Mouse (Mus musculus) adrenal gland, adult 18-20 months (tissue): ENCODE measurements around the gene Vcan. TPM values are rescaled to one million over a fixed set of nuclear protein-coding genes. Genes with fewer than 3 reads are reported as not detected.
"Not testable (repeated sequence)": the region's sequence is repeated elsewhere in the genome, so short reads cannot be mapped to it uniquely, and the experiment has no call there.

Source experiments
- DNase-seq, 2 experiments: peaks; one replicate each; pipeline ENCODE4 v3.0.0; 2021 to 2022; ENCODE audit warnings: low spot score in 2 of 2
- long read RNA-seq, 2 experiments: library from polyadenylated mRNA; stranded (forward); transcript quantifications; one replicate each; pipeline ENCODE4 v2.0.0; 2021
- total RNA-seq, 2 experiments: library from RNA; stranded (reverse); gene quantifications; 1 replicate in 1 of 2; 2 replicates in 1 of 2; pipeline ENCODE4 v1.2.3; 2021

The Vcan gene
- total RNA-seq: 1 to 10 TPM; 1.7 to 4.7 TPM
- long read RNA-seq, experiment 1: 0 reads
- long read RNA-seq, experiment 2: 0 reads

DNA sequence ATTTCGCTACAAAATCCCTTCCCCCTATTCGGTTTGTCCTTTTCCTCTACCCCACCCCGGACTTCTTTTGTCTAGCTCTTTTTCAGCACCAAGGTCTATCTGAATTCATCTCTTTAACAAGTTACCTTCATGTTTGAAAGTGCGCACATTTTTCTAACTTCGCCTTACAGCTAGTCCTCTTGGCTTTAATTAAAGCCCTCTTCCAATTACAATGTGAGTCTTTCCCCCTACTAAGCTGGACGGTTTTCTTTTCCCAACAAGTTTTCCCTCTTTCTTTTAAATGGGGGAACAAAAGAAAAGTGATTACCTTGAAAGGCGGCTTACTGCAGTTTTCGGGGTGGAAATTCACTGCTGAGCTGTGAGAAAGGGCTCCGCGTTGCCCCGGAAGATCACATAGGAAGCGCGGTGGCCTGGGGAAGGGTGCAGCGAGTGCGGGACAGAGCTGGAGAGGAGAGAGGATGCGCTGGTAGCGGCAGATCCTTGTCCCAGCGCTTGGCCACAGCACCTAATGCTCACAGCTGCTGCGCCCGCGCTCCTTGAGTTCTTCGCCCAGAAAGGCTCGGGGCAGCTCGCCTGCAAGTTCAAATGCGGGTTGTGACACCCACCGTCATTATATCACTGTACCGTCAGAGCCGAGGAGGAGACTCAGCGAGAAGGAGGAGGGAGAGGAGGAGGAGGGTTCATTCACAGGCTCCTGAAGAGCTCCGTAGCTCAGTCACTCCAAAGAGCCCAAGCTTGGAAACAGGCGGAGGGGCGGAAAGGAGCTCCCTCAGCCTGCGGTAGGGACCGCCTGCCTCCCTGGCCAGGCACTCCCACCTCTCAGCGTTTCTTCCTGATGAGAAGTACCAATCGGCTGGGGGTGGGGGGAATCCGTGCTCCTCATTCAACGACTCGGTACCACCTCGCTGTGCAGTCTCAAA, at the start of gene Vcan:
Vcan (minus strand) TSS at position 744 of the 920 bp plus-strand sequence.
- DNase-seq: peak; percentile 6 to 28

DNA sequence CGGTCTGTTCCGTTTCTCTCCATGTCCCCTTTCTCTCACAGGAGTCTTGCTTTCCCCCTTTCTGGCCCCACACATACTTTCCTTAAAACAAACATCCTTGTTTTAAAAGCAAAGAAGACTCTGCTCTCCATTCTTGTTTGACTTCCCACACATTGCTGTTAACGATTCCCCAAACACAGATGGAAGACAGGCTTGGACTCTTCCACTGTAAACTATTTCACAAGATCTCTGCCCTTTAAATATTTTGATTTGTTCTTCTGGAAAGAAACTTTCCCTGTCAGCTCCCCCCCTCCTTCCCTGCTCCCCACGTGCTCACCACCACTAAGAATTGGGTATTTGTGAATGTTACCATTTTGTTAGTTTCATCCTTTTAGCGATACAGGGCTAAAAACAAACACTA, 49.2 kb upstream of the Vcan start:
- DNase-seq: no peak

DNA sequence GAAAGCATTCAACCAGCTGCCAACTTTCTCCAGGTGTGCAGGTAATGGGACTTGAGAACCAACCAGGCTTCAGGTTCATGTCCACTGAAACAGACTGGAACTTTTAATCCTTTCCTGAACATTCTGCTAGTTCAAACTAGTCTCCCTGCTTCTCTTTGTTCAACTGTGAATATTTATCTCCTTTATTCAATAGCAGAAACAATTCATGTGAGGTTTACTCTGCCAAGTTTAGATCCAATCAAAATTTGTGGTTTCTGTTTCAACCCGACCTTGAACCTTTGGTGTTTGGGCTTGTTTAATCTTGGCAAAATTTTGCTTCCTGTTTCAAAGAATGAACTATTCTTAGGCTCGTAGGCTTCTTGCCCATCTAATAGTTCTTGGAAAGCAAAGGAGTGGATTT, 40.6 kb upstream of the Vcan start:
- DNase-seq: no peak

DNA sequence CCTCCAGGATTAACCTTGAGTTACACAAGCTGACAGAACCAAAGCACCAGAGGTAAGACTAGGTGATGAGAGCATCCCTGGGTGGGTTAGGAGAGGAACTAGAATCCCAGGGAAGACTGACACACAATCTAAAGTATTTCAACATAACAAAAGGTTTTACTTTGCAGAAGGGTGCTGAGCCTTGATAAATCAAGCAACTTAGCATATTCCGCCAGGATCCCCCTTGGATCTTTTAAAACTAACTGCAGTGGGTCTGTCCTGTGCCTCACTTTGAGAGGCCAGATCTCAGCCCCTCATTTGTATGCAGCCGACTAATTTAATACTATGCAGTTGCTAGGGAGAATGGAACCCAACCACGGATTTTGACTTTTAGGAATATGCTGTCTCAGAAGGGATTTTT, 38.0 kb upstream of the Vcan start:
- DNase-seq: no peak

DNA sequence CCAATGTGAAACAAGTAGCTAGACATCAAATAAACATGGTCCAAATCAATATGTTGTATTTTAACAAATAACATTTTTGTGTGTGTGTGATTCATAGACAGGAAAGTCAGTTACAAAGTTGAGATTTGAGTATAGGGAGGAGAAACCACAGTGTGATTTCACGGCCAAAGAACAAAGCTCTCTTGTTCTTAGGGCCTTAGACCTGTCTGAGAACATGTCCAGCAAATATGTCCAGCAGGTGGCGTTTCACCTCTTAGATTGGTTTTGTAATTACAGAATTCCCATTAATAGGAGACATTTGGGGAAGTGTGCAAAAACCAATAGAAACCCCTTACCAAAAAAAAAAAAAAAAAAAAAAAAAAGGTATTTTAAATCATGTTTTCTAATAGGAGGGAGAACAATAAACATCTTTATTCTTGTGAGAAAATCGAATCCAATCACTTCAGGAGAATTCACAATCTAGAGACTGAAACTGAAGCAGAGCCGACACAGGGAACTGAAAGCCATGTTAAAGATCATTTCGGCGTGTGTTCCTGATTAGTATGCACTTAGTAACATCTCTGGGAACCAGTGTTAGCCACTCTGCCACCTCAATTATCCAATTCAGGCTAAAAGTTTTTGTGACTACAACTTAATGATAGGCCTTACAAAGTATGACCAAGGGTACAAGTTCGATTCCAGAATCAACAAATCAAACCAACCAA, 37.1 kb upstream of the Vcan start:
- peak; percentile 45 to 52 for DNase-seq

DNA sequence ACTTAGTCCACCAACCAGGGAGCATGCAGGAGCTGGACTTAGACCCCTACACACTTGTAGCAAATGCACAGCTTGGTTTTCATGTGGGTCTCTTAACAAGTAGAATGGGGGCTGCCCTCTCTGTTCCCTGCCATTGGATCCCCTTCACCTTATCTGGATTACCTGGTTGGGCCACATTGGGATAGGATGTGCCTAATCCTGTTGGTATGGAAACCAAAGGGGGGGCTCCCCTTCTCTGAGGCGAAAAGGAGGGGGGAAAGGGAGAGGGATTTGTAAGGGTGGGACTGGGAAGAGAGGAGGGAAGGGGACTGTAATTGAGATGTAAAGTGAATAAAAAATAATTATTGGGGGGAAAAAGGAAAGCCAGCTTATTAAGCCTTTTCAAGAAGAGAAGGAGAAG, 35.5 kb upstream of the Vcan start:
- DNase-seq: no peak

DNA sequence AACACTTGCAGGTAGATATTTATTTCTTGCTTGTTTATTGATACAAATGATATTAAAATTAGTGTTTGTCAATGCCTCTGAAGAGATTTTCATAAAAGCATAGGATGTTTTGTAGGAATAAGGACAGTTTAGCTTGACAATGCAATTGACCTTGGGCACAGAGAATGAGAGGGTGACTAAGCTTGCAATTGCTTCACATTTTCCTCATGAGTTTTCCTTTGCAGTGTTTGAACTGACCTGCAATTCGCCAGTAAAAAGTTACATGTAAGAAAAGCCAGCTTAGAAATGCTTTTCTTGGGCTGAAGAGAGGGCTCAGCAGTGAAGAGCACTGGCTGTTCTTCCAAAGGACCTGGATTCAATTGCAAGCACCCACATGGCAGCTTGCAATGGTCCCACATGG, 34.8 kb upstream of the Vcan start:
- no peak for DNase-seq

DNA sequence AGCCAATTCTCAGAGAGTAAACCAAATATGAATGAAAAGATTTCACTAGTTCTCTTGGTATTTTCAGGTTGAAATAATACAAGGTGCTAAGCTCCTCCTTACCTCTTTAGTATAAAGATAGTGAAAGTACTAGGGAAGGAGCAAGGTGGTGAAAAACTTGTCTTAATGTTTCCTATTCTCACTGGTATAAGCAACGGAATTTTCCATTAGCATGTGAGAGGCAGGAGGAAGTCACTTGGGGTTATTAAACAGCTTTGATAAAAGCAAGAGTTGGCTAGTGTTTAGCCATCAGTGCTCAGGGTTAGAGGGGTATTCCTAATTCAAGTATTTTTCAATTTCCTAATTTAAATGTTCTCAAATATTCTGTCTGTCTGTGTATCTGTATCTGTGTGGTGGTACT, 24.2 kb upstream of the Vcan start:
- no peak for DNase-seq

DNA sequence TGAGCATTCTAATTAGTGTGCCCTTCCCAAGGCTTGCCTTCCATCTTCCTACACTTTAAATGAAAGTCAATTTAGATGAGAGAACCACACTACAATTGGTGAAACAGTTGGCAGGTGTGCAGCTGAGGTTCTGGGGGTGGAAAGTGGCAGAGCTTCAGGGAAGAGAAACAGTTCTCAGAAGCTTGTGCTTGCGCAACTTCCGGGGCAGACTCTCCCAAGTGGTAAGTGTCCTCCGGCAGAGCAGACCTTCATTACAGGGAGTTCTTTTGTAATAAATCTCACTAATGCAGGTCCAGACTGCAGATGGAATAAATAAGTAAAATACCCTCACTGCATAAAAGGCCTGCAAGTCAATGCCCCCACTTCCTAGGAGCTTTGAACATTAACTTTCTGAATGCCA, 23.7 kb upstream of the Vcan start:
- DNase-seq: no peak

DNA sequence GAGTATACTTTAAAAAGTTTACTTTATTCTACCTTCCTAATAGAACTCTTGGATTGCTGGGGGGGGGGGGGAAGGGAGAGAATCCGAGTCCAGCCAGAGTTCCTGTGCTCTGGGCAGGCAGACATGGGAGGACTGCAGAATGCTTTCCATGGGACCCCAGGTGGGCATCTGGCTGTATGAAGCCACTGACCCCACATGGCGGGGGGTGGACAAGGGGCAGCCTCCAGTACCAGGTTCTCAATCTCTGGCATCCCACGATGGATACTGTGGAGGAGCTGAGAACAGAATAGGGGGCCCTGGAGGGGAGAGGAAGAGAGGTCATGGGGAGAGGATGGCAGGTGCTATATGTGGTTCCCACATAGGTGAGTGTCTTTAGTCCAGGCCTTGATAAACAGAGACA, 20.0 kb upstream of the Vcan start:
- DNase-seq: no peak

DNA sequence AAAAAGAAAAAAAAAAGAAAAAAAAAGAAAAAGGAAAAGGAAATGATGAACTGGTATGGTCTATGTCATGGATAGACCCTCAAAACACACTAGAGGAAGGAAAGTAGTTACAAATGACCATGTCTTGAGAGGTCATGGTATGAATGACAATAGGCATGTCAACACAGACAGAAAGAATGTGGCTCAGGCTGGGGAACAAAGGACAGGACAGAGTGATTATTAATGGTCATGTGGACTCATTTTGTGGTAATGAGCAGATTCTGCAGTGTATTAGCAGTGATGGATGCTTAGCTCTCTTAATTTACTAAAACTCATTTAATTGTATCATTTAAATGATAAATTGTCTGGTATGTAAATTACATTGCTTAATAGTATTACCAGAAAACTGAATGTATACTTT, 14.0 kb upstream of the Vcan start:
- no peak for DNase-seq

DNA sequence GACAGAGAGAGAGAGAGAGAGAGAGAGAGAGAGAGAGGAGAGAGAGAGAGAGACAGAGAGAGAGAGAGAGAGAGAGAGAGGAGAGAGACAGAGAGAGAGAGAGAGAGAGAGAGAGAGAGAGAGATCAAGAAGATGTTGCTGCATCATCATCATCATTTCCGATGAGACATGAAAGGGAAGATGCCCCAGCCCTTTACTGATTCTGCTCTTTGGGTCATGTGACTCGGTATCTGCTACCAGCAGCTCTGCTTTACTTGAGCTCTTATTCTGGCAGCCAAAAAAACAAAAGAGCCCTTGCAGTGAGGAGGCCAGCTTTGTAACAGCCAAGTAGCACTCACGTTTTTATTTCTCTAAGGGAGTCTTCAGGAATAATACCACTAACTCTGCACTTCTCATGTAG, 8.3 kb upstream of the Vcan start:
- DNase-seq: not testable (repeated sequence)

DNA sequence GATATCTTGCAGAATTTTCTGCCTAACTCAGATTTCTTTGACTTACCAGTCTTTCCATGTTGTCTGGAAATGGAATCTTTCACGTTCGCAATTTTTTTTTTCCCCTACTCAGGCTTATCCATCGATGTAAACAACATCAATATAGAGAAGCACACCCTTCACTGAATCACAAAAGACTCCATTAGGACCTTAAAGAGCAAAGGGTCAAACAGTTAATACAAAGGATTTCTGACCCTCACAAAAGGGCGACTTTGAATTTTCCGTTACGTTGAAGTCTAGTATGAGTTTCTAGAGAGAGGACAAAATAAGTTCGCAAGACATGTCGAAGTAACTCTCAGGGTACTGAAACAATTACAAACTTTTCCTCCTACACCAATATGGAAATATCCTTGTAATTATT, 892 bp upstream of the Vcan start:
- DNase-seq: no peak

DNA sequence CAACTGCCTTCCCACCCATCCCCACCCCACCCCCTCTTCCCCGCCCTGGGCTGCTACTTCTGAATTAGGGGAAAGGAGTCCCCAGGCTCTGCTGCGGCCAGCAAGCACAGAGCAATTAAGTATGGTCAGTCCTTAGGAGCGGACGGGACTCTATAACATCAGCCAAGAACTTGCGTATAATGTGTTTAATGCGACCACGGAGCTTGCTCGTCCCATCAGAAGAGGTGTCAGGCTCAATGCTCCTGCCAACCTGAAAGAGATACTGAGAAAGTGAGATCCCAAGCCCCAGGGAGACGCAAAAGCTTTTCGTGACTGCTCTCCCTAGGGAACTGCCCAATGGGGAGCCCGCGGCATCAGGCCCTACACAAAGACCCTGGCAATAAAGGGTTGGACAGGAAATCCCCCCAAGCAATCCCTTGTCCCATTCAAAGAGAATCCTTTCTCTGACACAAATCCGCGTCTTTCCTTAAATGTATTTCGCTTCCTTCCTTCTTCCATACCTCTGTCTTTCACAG, 434 bp upstream of the Vcan start:
- DNase-seq: no peak

DNA sequence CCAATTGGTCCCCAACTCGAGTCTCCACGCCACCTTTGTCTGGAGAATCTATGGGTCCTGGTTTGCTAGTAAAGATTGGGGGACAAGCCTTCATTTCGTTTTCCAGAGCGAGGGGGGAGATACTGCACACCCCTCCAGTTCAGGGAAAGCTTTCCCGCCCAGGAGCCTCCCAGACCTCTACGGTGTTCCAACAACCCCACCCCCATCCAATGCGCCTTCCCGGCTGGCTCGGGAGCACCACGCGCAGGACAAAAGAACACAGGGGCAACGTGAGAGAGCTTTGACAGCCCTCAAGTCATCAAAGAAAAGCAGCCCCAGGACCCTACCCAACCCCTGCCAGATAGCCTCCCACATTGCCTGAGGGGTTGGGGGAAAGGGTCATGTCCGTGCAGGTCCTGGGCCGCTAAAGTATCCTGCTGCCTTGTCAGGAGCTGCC, 1.2 kb downstream of the Vcan start:
- DNase-seq: peak in 1 of 2 experiments; percentile 10

DNA sequence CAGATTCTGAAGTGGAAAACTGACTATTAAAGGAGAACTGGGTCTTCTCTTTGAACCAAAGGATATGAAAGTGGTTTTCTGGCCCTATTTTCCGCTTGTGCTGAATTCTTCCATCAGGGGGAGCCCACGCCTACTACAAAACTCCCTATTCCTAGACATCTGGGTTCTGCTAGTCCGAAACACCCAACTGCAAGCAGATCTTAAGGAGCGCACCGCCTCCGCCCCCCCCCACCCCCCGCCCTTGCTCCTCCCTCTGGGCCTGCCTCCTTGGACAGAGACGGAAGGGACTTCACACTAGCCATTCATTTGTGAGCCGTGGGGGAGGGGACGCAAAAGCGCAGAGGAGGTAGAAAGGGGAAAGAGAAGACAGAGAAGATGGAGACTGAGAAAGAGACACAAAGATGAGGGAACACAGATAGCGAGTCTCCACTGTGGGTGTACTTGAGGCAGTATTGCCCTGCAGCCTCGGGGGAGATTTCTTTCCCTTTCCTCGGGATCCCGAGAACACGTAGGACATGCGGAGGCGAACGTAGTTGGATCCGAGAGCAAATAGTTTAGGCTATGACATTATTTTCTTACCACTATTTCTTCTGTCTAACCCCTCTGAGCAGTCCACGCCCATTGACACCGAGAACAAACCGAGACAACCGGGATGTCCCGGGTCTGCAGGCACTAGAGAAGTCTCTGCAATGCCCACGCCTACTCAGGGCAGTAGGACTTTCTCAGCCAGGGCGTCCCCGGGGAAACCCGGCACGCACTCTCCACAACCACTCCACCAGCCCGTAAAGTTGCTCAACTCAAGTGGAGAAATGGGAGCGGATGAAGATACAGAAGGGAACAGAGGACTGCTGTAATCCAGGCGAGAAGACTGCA, 1.8 kb downstream of the Vcan start:
- DNase-seq: peak; percentile 37 to 43

DNA sequence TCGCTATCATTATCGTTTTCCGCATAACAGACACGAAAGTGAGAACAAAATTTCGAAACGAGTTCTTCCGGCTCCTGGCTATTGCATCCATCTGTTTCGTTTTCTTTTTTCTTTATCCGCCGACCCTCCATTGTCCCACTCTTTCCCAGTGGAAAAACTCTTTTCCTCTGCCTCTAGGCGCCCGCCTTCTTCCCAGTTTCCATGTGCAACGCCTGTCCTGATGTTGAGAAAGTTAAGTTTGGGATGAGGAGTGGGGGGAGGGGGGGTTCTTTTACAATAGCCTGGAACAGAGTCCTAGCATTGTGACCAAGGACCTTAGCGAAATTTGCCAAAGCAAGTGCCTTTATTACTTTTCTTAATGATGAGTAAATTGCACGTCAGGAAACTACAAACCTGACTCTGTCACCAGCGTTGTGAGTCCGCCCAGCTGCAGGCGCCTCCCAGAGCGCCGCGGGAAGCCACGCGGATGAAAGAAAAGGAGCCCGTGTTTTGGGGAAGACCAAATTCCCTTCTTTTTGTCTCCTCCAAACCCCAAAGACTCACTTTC, 2.5 kb downstream of the Vcan start:
- no peak for DNase-seq

DNA sequence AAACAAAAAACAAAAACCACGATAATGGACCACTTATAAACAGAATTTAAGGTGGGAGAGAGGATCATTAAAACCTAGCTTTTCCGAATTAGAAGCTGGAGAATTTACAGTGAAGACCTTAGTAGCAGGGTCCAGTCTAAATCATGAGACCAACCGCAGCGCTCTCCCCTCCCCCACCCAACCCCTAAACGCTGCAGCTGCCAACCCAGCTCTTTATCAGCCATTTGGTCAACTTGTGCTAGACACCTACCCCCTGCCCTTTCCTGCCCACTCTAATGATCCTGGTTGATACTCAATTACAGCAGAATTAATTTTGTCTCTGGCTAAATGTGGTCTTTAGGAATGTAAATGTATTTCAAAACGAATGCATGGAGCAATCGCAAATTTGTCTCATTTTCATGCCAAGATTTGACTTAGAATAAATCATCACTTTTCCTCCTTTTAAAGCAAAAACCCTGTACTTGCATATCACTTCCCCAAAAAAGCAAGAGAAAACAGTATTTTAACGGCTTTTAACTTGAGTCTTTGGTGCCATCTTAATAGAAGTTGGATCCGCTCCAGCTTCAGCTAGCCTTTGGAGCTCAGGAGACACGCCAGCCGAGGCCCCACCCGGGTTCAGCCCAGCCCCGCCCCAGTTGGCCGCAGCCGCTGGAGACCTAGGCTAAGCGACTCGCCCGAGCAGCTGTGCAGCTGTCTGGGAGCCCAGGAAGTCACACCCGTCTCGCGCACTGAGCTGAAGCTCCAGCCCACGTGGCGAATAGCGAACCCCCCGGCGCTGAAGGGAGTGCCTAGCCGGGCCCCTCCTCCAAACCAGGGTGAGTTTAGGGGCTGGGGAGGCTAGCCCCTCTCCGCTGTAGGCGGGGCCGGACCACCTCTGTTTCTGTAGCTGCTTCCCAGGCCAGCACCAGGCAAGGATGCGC, 3.3 kb downstream of the Vcan start:
- DNase-seq: peak; percentile 64

DNA sequence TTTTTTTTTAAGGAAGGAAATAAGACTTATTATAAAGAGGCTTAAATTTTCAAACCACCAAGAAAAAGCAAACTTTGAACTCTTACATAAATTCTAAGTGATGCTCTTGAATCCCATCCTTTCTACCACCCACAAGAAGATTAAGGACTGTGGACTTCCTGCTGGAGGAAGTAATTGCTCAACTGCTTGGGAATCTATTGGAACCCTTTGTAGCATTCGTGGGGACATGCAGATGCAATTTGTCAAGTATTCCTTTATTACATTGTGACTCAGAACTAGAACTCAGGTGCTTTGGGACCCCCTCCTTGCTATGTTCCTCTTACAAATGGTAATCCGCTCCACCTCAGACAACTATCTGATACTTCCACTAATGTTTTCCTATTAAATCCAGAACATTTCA, 4.0 kb downstream of the Vcan start:
- no peak for DNase-seq

DNA sequence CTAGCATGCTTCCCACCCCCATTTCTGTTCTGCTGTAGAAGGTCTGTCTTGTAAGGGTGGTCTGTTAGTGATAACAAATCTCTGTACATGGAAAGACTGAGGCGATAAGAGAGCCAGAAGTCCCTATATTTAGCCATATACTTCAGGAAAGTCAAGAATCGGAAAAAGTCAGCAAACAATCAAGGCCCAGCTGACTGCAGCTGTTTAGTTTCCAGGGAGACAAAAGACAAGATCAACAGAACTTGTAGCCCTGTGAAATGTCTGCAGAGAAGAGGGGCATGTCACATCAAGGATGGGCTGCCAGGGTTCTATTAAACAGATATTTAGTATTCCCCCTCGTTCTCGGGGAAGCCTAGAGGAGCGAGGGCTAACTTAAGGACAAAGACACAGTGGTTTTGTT, 7.2 kb downstream of the Vcan start:
- no peak for DNase-seq
